Comparison of ENCODE assay signal across 24 mouse cellular contexts in the genomic region with DNA sequence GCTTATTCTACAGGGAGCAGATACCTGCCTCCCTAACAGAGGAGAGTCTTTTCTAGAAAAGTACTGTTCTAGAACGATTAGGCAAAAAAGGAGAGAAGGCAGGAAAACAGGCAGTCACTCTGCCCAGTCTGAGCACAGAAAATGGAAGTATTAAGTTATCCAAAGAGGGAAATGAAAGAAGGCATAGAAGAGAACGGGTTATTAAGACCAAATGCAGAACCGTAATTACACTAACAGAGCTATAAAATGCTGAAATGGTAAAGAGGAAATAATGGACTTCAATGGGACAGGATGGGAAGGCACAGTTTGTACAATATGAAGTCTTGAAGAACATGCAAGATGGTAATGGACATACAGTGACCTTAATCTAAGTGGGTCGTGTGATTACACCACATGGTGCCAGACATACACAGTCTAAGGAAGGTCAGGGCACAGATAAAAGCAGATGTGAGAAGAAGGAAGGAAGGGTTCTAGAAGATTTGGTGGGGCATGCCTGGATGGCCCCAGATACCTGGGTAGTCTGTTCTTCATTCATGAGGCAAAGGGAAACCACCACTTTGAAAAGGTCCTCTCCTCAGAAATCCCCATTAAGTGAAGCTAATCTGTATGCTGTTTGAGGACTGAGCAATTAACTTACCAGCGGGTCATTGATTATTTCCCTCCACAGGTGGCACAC. TPM values are rescaled to one million over a fixed set of nuclear protein-coding genes. Genes with fewer than 3 reads are reported as not detected.
DNase-seq lines count a peak whose midpoint lies in the region; ATAC-seq lines count a peak whose summit lies in the region.
"Had no signal": no experiment of that assay in that cellular context is flagged by ENCODE, and none has a peak within 500 bp of the region (broad histone marks: within the 10 kb centered on the region; RNA-seq: fewer than 3 reads in every experiment).

No protein-coding gene starts in this region.

- 0 out of 2 replicates have a peak, but pooled peaks have one; percentile 7 for ATAC-seq in hindbrain, embryonic 15.5 days (ENCODE audit: low FRiP score, low read depth)
- ATAC-seq in hindbrain, embryonic 16.5 days: no peak
- ATAC-seq in megakaryocyte, adult 5-6 weeks (ENCODE audit: poor library complexity, severe bottlenecking): peak; percentile 67
- ATAC-seq: activated CD4-positive, CD25-positive, alpha-beta regulatory T cell, adult 4 months; CD4-positive, CD25-positive, alpha-beta regulatory T cell, adult 4 months; midbrain, embryonic 13.5 days had no signal

- WGBS in hindbrain, embryonic 15.5 days: 82% methylated on average over 5 of the region's 5 CpGs
- WGBS in hindbrain, embryonic 16.5 days: 80% methylated on average over 5 of the region's 5 CpGs

- H3K27ac ChIP-seq in hindbrain, embryonic 15.5 days (replicated peaks): no peak overlapping the region
- H3K27ac ChIP-seq in hindbrain, embryonic 16.5 days (ENCODE audit: low read depth, low read length): no peak overlapping the region
- H3K27ac ChIP-seq: embryonic facial prominence, embryonic 12.5 days; heart, adult 2 months; heart, embryonic 13.5 days; hindbrain, embryonic 10.5 days; left cerebral cortex, adult 2 months; limb, embryonic 13.5 days; midbrain, embryonic 13.5 days; neural tube, embryonic 13.5 days; stomach, embryonic 15.5 days had no signal

- no peaks in the 10 kb centered on the region for H3K4me1 ChIP-seq in hindbrain, embryonic 15.5 days (replicated peaks)
- no peaks in the 10 kb centered on the region for H3K4me1 ChIP-seq in hindbrain, embryonic 16.5 days (ENCODE audit: control insufficient read depth, insufficient read depth, low read depth, low read length)
- H3K4me1 ChIP-seq: embryonic facial prominence, embryonic 12.5 days; hindbrain, embryonic 10.5 days; limb, embryonic 13.5 days; midbrain, embryonic 13.5 days; stomach, embryonic 15.5 days had no signal

- H3K36me3 ChIP-seq in hindbrain, embryonic 15.5 days: peaks cover 65% of the 10 kb centered on the region
- peaks cover 45% of the 10 kb centered on the region for H3K36me3 ChIP-seq in hindbrain, embryonic 16.5 days (ENCODE audit: control insufficient read depth, insufficient read depth, low read length)

- H3K4me2 ChIP-seq in hindbrain, embryonic 15.5 days: no peak overlapping the region
- no peak overlapping the region for H3K4me2 ChIP-seq in hindbrain, embryonic 16.5 days (ENCODE audit: low read length)
- H3K4me2 ChIP-seq: embryonic facial prominence, embryonic 12.5 days; heart, embryonic 13.5 days; limb, embryonic 13.5 days; midbrain, embryonic 13.5 days; neural tube, embryonic 13.5 days; stomach, embryonic 15.5 days had no signal

- no peaks in the 10 kb centered on the region for H3K27me3 ChIP-seq in hindbrain, embryonic 15.5 days
- H3K27me3 ChIP-seq in hindbrain, embryonic 16.5 days (replicated peaks; ENCODE audit: control insufficient read depth, insufficient read depth, low read length): no peaks in the 10 kb centered on the region
- H3K27me3 ChIP-seq: embryonic facial prominence, embryonic 12.5 days; heart, embryonic 13.5 days; limb, embryonic 13.5 days; midbrain, embryonic 13.5 days; neural tube, embryonic 13.5 days; stomach, embryonic 15.5 days had no signal

- H3K4me3 ChIP-seq in hindbrain, embryonic 15.5 days: no peak overlapping the region
- no peak overlapping the region for H3K4me3 ChIP-seq in hindbrain, embryonic 16.5 days (ENCODE audit: low read length)
- H3K4me3 ChIP-seq: embryonic facial prominence, embryonic 12.5 days; heart, adult 2 months; heart, embryonic 13.5 days; hindbrain, embryonic 10.5 days; left cerebral cortex, adult 2 months; limb, embryonic 13.5 days; midbrain, embryonic 13.5 days; neural tube, embryonic 13.5 days; stomach, embryonic 15.5 days had no signal

- H3K9me3 ChIP-seq in hindbrain, embryonic 15.5 days: no peaks in the 10 kb centered on the region
- H3K9me3 ChIP-seq in hindbrain, embryonic 16.5 days (ENCODE audit: control insufficient read depth, low read length): no peaks in the 10 kb centered on the region
- H3K9me3 ChIP-seq: embryonic facial prominence, embryonic 12.5 days; heart, embryonic 13.5 days; hindbrain, embryonic 10.5 days; limb, embryonic 13.5 days; midbrain, embryonic 13.5 days; neural tube, embryonic 13.5 days; stomach, embryonic 15.5 days had no signal

- DNase-seq in spleen, postnatal 36 days (ENCODE audit: low spot score in 2 of 2): peak; percentile 18 to 34
- DNase-seq in spleen, postnatal 14 days (ENCODE audit: low spot score in 2 of 2): no peak
- no peak for DNase-seq in urinary bladder, adult 2 months (ENCODE audit: low spot score)
- no peak for DNase-seq in urinary bladder, postnatal 4 days (ENCODE audit: low spot score in 2 of 2)
- DNase-seq: cerebellum, adult 9-10 months; embryo, embryonic 11 days; kidney, adult 11 months; kidney, postnatal 14 days; lung, postnatal 36 days; right cerebral cortex, postnatal 4 days had no signal

- H3K9ac ChIP-seq in hindbrain, embryonic 15.5 days: no peak overlapping the region
- no peak overlapping the region for H3K9ac ChIP-seq in hindbrain, embryonic 16.5 days (ENCODE audit: low read depth, low read length)
- H3K9ac ChIP-seq: embryonic facial prominence, embryonic 12.5 days; heart, embryonic 13.5 days; limb, embryonic 13.5 days; midbrain, embryonic 13.5 days; neural tube, embryonic 13.5 days; stomach, embryonic 15.5 days had no signal

RNA-seq across cellular contexts. Expression of gene Fbh1, which starts 10.8 kb away (rescaled TPM):
- 128 and 131 TPM in 2 replicates for polyA plus RNA-seq in hindbrain, embryonic 15.5 days (2015; fragmentation: Nextera tagmentation; extraction: Ambion mirVana)
- polyA plus RNA-seq in hindbrain, embryonic 16.5 days (2015; fragmentation: Nextera tagmentation; extraction: Ambion mirVana): 124 and 136 TPM in 2 replicates
- 62.1 and 65.4 TPM in 2 replicates for total RNA-seq in megakaryocyte, adult 5-6 weeks (2015)
- total RNA-seq in megakaryocyte, adult 5-6 weeks (2017): 73.0 and 114 TPM in 2 replicates
- polyA plus RNA-seq in urinary bladder, adult 2 months (2012; rRNA removed): 63.5 and 65.1 TPM in 2 replicates

RNA-seq across cellular contexts. Expression of gene Ankrd16, which starts 11.1 kb away (rescaled TPM):
- 41.5 and 45.7 TPM in 2 replicates for polyA plus RNA-seq in hindbrain, embryonic 15.5 days (2015; fragmentation: Nextera tagmentation; extraction: Ambion mirVana)
- polyA plus RNA-seq in hindbrain, embryonic 16.5 days (2015; fragmentation: Nextera tagmentation; extraction: Ambion mirVana): 38.3 and 46.4 TPM in 2 replicates
- 42.3 and 52.2 TPM in 2 replicates for total RNA-seq in megakaryocyte, adult 5-6 weeks (2015)
- total RNA-seq in megakaryocyte, adult 5-6 weeks (2017): 23.3 and 32.1 TPM in 2 replicates
- polyA plus RNA-seq in urinary bladder, adult 2 months (2012; rRNA removed): 94.4 and 122 TPM in 2 replicates

Comparison
In these comparisons a context has a peak if more than half of its experiments do, and no peak if none do; other contexts are left out.
1. DNase-seq: peak in spleen, postnatal 36 days (2 of 2); none in spleen, postnatal 14 days (0 of 2), urinary bladder, adult 2 months (single experiment) and urinary bladder, postnatal 4 days (0 of 2).